Mouse (Mus musculus): Measurements from ENCODE around the gene Epn3. TPM values are rescaled to one million over a fixed set of nuclear protein-coding genes. Genes with fewer than 3 reads are reported as not detected.

Gene Epn3
- polyA plus RNA-seq, 1 experiment from 2014 or later = 17.0 TPM

GRCm38 (mm10) chr11:94477651-94478050 lies 22.1 kb downstream of the Epn3 start:
- Histone ChIP-seq H3K9me3 (replicated peaks; ENCODE audit: control insufficient read depth, low read length) (no peaks in the 10 kb centered on the region), H3K36me3 (ENCODE audit: control insufficient read depth, insufficient read depth, low read length) (no peaks in the 10 kb centered on the region), H3K4me2 (ENCODE audit: low read depth, low read length) (no peak overlapping the region), H3K27ac (ENCODE audit: low read length) (no peak overlapping the region), H3K4me1 (ENCODE audit: control insufficient read depth, insufficient read depth, low read length) (peaks cover 14% of the 10 kb centered on the region; the same call in 1 of the 2 replicates), H3K9ac (ENCODE audit: low read length) (no peak overlapping the region), H3K27me3 (ENCODE audit: control insufficient read depth, insufficient read depth, low read length) (peaks cover 10% of the 10 kb centered on the region), H3K4me3 (replicated peaks; ENCODE audit: low read length) (no peak overlapping the region)
- 75% methylated on average over 6 of the region's 6 CpGs for whole genome bisulfite sequencing
- no peak for ATAC-seq (ENCODE audit: insufficient read depth, low FRiP score)

GRCm38 (mm10) chr11:94475722-94476121 lies 24.1 kb downstream of the Epn3 start:
- no peak for ATAC-seq (ENCODE audit: insufficient read depth, low FRiP score)
- no peaks in the 10 kb centered on the region for H3K36me3 ChIP-seq (ENCODE audit: control insufficient read depth, insufficient read depth, low read length)
- 28% methylated on average over 11 of the region's 11 CpGs for WGBS
- H3K9me3 ChIP-seq (replicated peaks; ENCODE audit: control insufficient read depth, low read length) = no peaks in the 10 kb centered on the region
- H3K27me3 ChIP-seq (ENCODE audit: control insufficient read depth, insufficient read depth, low read length) = peaks cover 20% of the 10 kb centered on the region
- H3K4me3 ChIP-seq (replicated peaks; ENCODE audit: low read length) = no peak overlapping the region
- no peak overlapping the region for H3K27ac ChIP-seq (ENCODE audit: low read length)
- peaks cover 25% of the 10 kb centered on the region for H3K4me1 ChIP-seq (ENCODE audit: control insufficient read depth, insufficient read depth, low read length)
- no peak overlapping the region for H3K4me2 ChIP-seq (ENCODE audit: low read depth, low read length)
- H3K9ac ChIP-seq (ENCODE audit: low read length) = no peak overlapping the region

- H3K4me3 ChIP-seq (replicated peaks; ENCODE audit: low read length) = peak overlapping the region; percentile 65
- H3K27me3 ChIP-seq (ENCODE audit: control insufficient read depth, insufficient read depth, low read length) = peaks cover 20% of the 10 kb centered on the region
- H3K27ac ChIP-seq (ENCODE audit: low read length) = no peak overlapping the region
- ATAC-seq (ENCODE audit: insufficient read depth, low FRiP score) = no peak
- peak overlapping the region; percentile 57 for H3K4me2 ChIP-seq (ENCODE audit: low read depth, low read length)
- no peak overlapping the region for H3K9ac ChIP-seq (ENCODE audit: low read length)
- H3K9me3 ChIP-seq (replicated peaks; ENCODE audit: control insufficient read depth, low read length) = no peaks in the 10 kb centered on the region
- H3K4me1 ChIP-seq (ENCODE audit: control insufficient read depth, insufficient read depth, low read length) = peaks cover 30% of the 10 kb centered on the region
- H3K36me3 ChIP-seq (ENCODE audit: control insufficient read depth, insufficient read depth, low read length) = no peaks in the 10 kb centered on the region
- 2% methylated on average over 11 of the region's 11 CpGs for WGBS
These were observed 25.2 kb downstream of the Epn3 start for GRCm38 (mm10) chr11:94474544-94474910.

- peaks cover 20% of the 10 kb centered on the region for H3K27me3 ChIP-seq (ENCODE audit: control insufficient read depth, insufficient read depth, low read length)
- peak within 1 kb of the TSS; percentile 81 for H3K27ac ChIP-seq (ENCODE audit: low read length)
- H3K4me3 ChIP-seq (replicated peaks; ENCODE audit: low read length) = peak within 1 kb of the TSS; percentile 65
- ATAC-seq (ENCODE audit: insufficient read depth, low FRiP score) = peak; percentile 92
- peak within 1 kb of the TSS; percentile 57 for H3K4me2 ChIP-seq (ENCODE audit: low read depth, low read length)
- H3K9me3 ChIP-seq (replicated peaks; ENCODE audit: control insufficient read depth, low read length) = no peaks in the 10 kb centered on the region
- WGBS = under 1% methylated on average over 44 of the region's 71 CpGs
- H3K9ac ChIP-seq (ENCODE audit: low read length) = peak within 1 kb of the TSS; percentile 80
- peaks cover 36% of the 10 kb centered on the region for H3K4me1 ChIP-seq (ENCODE audit: control insufficient read depth, insufficient read depth, low read length)
- no peaks in the 10 kb centered on the region for H3K36me3 ChIP-seq (ENCODE audit: control insufficient read depth, insufficient read depth, low read length)
These were observed 25.8 kb downstream of the Epn3 start, which contains the start of gene Cacna1g for GRCm38 (mm10) chr11:94473707-94474543. Gene Cacna1g, minus strand, starts transcription at chr11:94474198.

- Histone ChIP-seq H3K27me3 (ENCODE audit: control insufficient read depth, insufficient read depth, low read length) (peaks cover 20% of the 10 kb centered on the region), H3K9ac (ENCODE audit: low read length) (peak overlapping the region; percentile 80), H3K4me3 (replicated peaks; ENCODE audit: low read length) (peak overlapping the region; percentile 65), H3K27ac (ENCODE audit: low read length) (peak overlapping the region; percentile 81), H3K9me3 (replicated peaks; ENCODE audit: control insufficient read depth, low read length) (no peaks in the 10 kb centered on the region), H3K4me1 (ENCODE audit: control insufficient read depth, insufficient read depth, low read length) (peaks cover 45% of the 10 kb centered on the region), H3K36me3 (ENCODE audit: control insufficient read depth, insufficient read depth, low read length) (no peaks in the 10 kb centered on the region), H3K4me2 (ENCODE audit: low read depth, low read length) (peak overlapping the region; percentile 57)
- WGBS = under 1% methylated on average over 45 of the region's 52 CpGs
- ATAC-seq (ENCODE audit: insufficient read depth, low FRiP score) = 0 out of 2 replicates have a peak, but pooled peaks have one; percentile 16
These were observed 26.7 kb downstream of the Epn3 start for GRCm38 (mm10) chr11:94472916-94473706.

GRCm38 (mm10) chr11:94472585-94472915 lies 27.2 kb downstream of the Epn3 start:
- H3K4me1 ChIP-seq (ENCODE audit: control insufficient read depth, insufficient read depth, low read length) = peaks cover 49% of the 10 kb centered on the region

GRCm38 (mm10) chr11:94471740-94472584 lies 27.8 kb downstream of the Epn3 start:
- no peak for ATAC-seq (ENCODE audit: insufficient read depth, low FRiP score)
- Histone ChIP-seq H3K36me3 (ENCODE audit: control insufficient read depth, insufficient read depth, low read length) (no peaks in the 10 kb centered on the region), H3K4me2 (ENCODE audit: low read depth, low read length) (peak overlapping the region; percentile 57), H3K27ac (ENCODE audit: low read length) (peak overlapping the region; percentile 50), H3K9me3 (replicated peaks; ENCODE audit: control insufficient read depth, low read length) (no peaks in the 10 kb centered on the region), H3K4me3 (replicated peaks; ENCODE audit: low read length) (peak overlapping the region; percentile 65), H3K4me1 (ENCODE audit: control insufficient read depth, insufficient read depth, low read length) (peaks cover 49% of the 10 kb centered on the region), H3K9ac (ENCODE audit: low read length) (peak overlapping the region; percentile 80), H3K27me3 (ENCODE audit: control insufficient read depth, insufficient read depth, low read length) (peaks cover 20% of the 10 kb centered on the region)
- 10% methylated on average over 17 of the region's 17 CpGs for WGBS

More at GRCm38 (mm10) chr11:94472585-94472915, 27.2 kb downstream of the Epn3 start:
- peaks cover 20% of the 10 kb centered on the region for H3K27me3 ChIP-seq (ENCODE audit: control insufficient read depth, insufficient read depth, low read length)
- peak overlapping the region; percentile 57 for H3K4me2 ChIP-seq (ENCODE audit: low read depth, low read length)
- no peaks in the 10 kb centered on the region for H3K9me3 ChIP-seq (replicated peaks; ENCODE audit: control insufficient read depth, low read length)
- ATAC-seq (ENCODE audit: insufficient read depth, low FRiP score) = no peak
- H3K36me3 ChIP-seq (ENCODE audit: control insufficient read depth, insufficient read depth, low read length) = no peaks in the 10 kb centered on the region
- H3K27ac ChIP-seq (ENCODE audit: low read length) = peak overlapping the region; percentile 50; the same call in 1 of the 2 replicates
- peak overlapping the region; percentile 65 for H3K4me3 ChIP-seq (replicated peaks; ENCODE audit: low read length)
- H3K9ac ChIP-seq (ENCODE audit: low read length) = peak overlapping the region; percentile 80
- 0% methylated on average over 15 of the region's 15 CpGs for WGBS

GRCm38 (mm10) chr11:94470391-94470790 lies 29.4 kb downstream of the Epn3 start:
- Histone ChIP-seq H3K4me3 (replicated peaks; ENCODE audit: low read length) (no peak overlapping the region), H3K27me3 (ENCODE audit: control insufficient read depth, insufficient read depth, low read length) (peaks cover 19% of the 10 kb centered on the region), H3K9me3 (replicated peaks; ENCODE audit: control insufficient read depth, low read length) (no peaks in the 10 kb centered on the region), H3K36me3 (ENCODE audit: control insufficient read depth, insufficient read depth, low read length) (no peaks in the 10 kb centered on the region), H3K4me1 (ENCODE audit: control insufficient read depth, insufficient read depth, low read length) (peaks cover 49% of the 10 kb centered on the region), H3K9ac (ENCODE audit: low read length) (no peak overlapping the region; the same call in 1 of the 2 replicates), H3K4me2 (ENCODE audit: low read depth, low read length) (peak overlapping the region; percentile 34), H3K27ac (ENCODE audit: low read length) (peak overlapping the region; percentile 82; the same call in 1 of the 2 replicates)
- no peak for ATAC-seq (ENCODE audit: insufficient read depth, low FRiP score)
- WGBS = 31% methylated on average over 6 of the region's 7 CpGs
